Mouse (Mus musculus): ENCODE results near the gene Wdr38. TPM values are rescaled to one million over a fixed set of nuclear protein-coding genes. Genes with fewer than 3 reads are reported as not detected.

The Wdr38 gene
- under 1 TPM in 1 of 2 experiments, not detected in 1; 0.08 TPM for total RNA-seq (2021)
- long read RNA-seq, experiment 1: 0 reads
- long read RNA-seq, experiment 2: 0 reads

DNA sequence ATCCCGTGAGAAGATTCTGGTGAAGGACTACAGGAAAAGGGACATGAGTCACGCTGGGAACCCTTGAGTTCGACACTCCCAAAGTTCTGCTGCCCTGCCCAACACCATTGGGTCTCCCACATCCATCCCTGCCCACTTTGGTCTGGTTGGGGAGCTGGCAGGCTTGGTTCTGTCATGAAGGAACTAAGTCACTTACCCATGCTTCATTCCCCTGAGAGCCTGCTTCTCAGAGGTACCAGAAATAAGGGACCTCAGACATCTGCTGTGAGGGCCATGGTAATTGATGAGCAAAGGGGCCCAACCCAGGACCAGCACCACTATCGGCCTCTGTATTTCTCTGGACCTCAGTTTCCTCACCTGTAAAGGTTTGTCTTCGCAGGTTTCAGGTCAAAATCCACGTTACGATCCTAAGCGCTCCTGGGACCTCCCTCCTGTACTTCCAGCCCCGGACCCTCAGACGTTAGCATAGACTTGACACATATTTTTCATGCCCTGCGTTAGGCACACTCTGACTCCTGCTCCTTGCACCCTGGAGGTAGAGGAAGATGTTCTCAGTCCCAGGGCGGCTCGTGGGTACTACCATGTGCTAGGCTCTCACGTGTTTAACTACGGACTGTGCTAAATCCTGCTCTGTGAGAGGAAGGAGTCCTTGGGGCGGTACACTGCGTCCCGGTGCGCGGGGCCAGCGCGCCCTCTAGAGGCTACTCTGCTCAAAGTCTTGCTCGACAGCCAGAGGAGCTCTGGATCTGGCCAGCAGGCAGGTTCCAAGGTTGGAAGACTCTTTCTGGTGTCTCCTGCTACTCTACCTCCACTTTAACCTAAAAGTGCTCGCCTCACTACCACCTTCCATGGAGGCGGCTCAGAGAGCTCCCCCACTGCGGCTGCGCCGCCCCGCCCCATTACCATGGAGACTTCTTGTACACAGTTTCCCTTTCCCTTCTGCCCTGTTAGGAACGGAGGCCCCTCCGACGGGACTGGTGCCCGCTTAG, at the start of gene Wdr38:
Gene Wdr38 (plus strand): TSS at position 91 of the 989 bp plus-strand sequence.
- intact Hi-C loops (cut with DNase I; ENCODE audit: low total_unique reads): loop anchor here (2.0 kb wide), 1 partner anchor 69 kb away; no protein-coding TSS in a partner anchor
- peak; percentile 86 for DNase-seq

- DNase-seq: no peak
- intact Hi-C loops (cut with DNase I; ENCODE audit: low total_unique reads): no loop called here
Observed at GRCm38 (mm10) chr2:38947566-38947965, 49.7 kb upstream of the Wdr38 start.

DNA sequence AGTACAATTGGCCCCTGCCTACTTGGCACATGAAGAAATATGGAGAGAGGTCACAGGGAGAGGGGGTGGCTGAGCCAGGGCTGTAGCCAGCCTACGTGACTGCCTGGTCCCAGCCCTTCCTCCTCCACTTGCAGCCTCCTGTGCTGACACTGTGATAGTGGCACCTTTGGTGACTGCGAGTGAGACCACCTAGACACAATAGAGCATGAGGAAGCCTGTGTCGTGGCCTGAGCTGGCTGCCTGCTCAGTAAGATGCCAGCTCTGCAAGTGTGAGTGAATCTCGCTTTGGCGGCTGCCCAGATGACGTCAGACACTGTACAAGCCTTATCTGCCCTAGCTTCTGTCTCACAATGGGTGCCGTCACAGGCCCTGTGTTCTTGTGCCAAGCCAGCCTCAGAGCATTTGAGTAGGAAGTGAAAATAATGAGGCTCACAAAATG, 47.0 kb upstream of the Wdr38 start:
- intact Hi-C loops (cut with DNase I; ENCODE audit: low total_unique reads): no loop called here
- peak; percentile 78 for DNase-seq

DNA sequence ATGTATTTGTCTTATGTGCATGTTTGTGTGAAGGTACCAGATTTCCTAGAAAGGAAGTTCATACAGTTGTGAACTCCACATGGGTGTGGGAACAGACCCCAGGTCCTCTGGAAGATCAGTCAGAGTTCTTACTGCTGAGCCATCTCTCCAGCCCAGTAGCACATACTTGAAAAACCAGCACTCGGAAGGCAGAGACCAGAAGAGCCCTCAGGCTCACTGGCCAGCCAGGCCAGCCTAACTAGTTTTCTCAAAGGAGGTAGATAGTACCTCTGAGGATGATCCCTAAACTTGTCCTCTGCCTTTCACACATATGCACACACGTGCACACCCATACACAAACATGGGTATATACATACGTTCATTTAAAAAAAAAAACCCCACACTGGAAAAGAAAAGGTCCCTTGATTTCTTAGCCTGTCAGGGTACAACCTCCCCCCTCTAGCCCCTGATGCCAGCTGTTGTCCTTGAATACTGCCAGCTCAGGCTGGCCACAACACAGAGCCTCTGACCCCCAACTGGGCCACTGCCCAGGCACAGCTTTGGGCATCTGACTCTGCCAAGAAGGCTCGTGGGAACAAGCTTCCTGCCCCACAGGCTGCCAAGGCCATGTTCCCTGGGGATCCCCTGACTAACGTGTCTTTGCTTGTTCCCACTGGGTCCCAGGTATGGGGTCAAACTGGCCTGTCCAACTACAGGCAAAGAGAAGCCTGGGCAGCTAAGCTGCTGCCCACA, 44.0 kb upstream of the Wdr38 start:
- DNase-seq: peak; percentile 82
- intact Hi-C loops (cut with DNase I; ENCODE audit: low total_unique reads): no loop called here

GRCm38 (mm10) chr2:38956062-38956461, 41.2 kb upstream of the Wdr38 start:
- no peak for DNase-seq
- intact Hi-C loops (cut with DNase I; ENCODE audit: low total_unique reads): no loop called here

GRCm38 (mm10) chr2:38957671-38958223, 39.5 kb upstream of the Wdr38 start:
- intact Hi-C loops (cut with DNase I; ENCODE audit: low total_unique reads): no loop called here
- DNase-seq: no peak

DNA sequence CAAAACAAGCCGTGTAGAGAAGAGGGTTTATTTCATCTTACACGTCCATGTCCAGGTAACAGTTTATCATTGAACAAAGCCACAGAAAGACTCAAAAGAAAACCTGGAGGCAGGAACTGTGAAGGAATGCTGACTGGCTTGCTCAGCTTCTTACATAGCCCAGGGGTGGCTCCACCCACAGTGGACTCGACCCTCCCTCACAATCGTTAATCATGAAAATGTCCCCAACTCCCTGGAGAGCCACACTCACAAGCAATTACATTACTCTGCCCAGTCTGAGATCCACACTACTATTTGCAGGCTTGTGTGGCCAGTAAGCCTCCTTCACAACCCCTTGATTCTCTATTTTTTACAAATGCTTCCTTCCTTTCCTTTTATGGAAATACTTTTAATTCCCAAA, 33.1 kb upstream of the Wdr38 start:
- DNase-seq: no peak
- intact Hi-C loops (cut with DNase I; ENCODE audit: low total_unique reads): no loop called here

- intact Hi-C loops (cut with DNase I; ENCODE audit: low total_unique reads): no loop called here
Observed at GRCm38 (mm10) chr2:38969650-38970049, 27.6 kb upstream of the Wdr38 start.

GRCm38 (mm10) chr2:38970057-38970456, 27.2 kb upstream of the Wdr38 start:
- intact Hi-C loops (cut with DNase I; ENCODE audit: low total_unique reads): no loop called here

More at GRCm38 (mm10) chr2:38969650-38970049, 27.6 kb upstream of the Wdr38 start:
- no peak for DNase-seq

GRCm38 (mm10) chr2:38973223-38973622, 24.1 kb upstream of the Wdr38 start:
- intact Hi-C loops (cut with DNase I; ENCODE audit: low total_unique reads): no loop called here
- DNase-seq: no peak

More at GRCm38 (mm10) chr2:38970057-38970456, 27.2 kb upstream of the Wdr38 start:
- DNase-seq: no peak

DNA sequence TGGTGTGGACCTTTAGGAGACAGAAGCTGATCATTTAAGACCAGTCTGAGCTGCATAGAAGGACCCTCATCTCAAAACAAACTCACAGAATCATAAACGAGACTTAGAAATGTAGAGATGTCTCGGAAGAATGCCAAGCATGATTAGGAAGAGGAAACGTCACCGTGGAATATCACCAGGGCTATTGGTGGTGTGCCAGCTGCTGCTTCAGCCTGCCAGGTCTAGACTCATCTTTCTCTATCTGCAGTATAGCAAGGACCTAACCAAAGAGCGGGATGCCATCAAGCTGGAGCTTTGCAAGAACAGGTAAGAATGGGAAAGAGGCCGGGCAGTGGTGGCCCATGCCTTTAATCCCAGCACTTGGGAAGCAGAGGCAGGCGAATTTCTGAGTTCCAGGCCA, 23.6 kb upstream of the Wdr38 start:
- DNase-seq: no peak

GRCm38 (mm10) chr2:38974171-38974570, 23.1 kb upstream of the Wdr38 start:
- intact Hi-C loops (cut with DNase I; ENCODE audit: low total_unique reads): no loop called here
- no peak for DNase-seq

More for the DNA sequence above, 23.6 kb upstream of the Wdr38 start:
- intact Hi-C loops (cut with DNase I; ENCODE audit: low total_unique reads): no loop called here

GRCm38 (mm10) chr2:38975181-38975580, 22.1 kb upstream of the Wdr38 start:
- no peak for DNase-seq
- intact Hi-C loops (cut with DNase I; ENCODE audit: low total_unique reads): no loop called here

- no peak for DNase-seq
- intact Hi-C loops (cut with DNase I; ENCODE audit: low total_unique reads): no loop called here
Observed at GRCm38 (mm10) chr2:38975941-38976805, 21.1 kb upstream of the Wdr38 start.

DNA sequence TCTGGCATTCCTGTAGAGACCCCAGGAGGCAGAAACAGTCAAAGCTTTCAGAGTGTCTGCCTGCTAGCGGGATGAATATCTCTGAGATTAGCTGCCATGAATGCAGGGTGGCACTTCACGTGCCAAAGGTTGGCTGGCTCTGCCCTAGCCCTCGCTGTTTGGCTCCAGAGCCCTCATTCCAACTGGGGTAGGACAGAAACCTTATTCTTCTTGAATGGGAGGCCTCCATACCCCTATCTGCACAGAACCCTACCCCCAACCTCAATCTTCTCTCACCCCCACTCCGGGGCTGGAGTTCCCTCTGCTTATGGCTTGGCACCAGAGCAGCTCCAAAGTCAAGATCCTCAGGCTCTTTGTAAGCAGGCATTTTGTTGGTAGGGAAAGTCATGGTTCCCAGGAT, 19.4 kb upstream of the Wdr38 start:
- no peak for DNase-seq
- intact Hi-C loops (cut with DNase I; ENCODE audit: low total_unique reads): no loop called here

DNA sequence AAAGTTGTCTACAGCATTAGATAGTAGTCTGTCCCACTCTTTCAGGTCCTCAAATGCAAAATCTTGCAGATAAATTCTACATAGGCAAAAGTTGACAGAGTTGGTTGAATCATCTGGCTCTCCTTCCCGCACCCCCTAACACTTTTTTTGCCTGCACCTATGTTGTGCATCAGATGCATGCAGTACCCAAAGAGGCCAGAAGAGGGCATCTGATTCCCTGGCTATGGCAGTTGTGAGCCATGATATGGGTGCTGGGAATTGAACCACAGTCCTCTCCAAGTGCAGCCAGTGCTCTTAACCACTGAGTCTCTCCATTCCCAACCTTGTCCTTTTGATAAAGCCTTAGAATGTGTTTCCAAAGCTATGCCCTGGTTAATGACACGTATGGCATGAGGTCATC, 13.8 kb upstream of the Wdr38 start:
- intact Hi-C loops (cut with DNase I; ENCODE audit: low total_unique reads): no loop called here
- DNase-seq: no peak

- DNase-seq: peak; percentile 70
Observed at GRCm38 (mm10) chr2:38986580-38986979, 10.7 kb upstream of the Wdr38 start.

GRCm38 (mm10) chr2:38987371-38987770, 9.9 kb upstream of the Wdr38 start:
- no peak for DNase-seq
- intact Hi-C loops (cut with DNase I; ENCODE audit: low total_unique reads): no loop called here

More at GRCm38 (mm10) chr2:38986580-38986979, 10.7 kb upstream of the Wdr38 start:
- intact Hi-C loops (cut with DNase I; ENCODE audit: low total_unique reads): no loop called here
